Mouse (Mus musculus) kidney, adult 2 months (tissue): ENCODE data around the gene Tuba1c. TPM values are rescaled to one million over a fixed set of nuclear protein-coding genes. Genes with fewer than 3 reads are reported as not detected.

ENCODE experiments used
- DNase-seq: peaks from one replicate; pipeline ENCODE4 v3.0.0; 2021
- H3K27ac ChIP-seq: fragments of 200-500 bp; 2 replicates; pipeline ENCODE4 v1.5.1; 2012; ENCODE audit warnings: low read depth, low read length, control low read depth, inconsistent platforms; ENCODE audit not compliant: insufficient read depth
- H3K27me3 ChIP-seq: fragments of 200-500 bp; replicated peaks from 2 replicates; pipeline ENCODE4 v1.6.1; 2012; ENCODE audit warnings: mild to moderate bottlenecking, moderate library complexity, low read length, inconsistent platforms; ENCODE audit not compliant: control insufficient read depth, insufficient read depth
- H3K36me3 ChIP-seq: fragments of 200-500 bp; 2 replicates; pipeline ENCODE4 v1.6.1; 2012; ENCODE audit warnings: mild to moderate bottlenecking, moderate library complexity, low read length, inconsistent platforms; ENCODE audit not compliant: control insufficient read depth, insufficient read depth
- H3K4me1 ChIP-seq: fragments of 200-500 bp; 2 replicates; pipeline ENCODE4 v1.6.1; 2011; ENCODE audit warnings: low read length; ENCODE audit not compliant: control insufficient read depth, insufficient read depth
- H3K4me3 ChIP-seq: fragments of 200-500 bp; 2 replicates; pipeline ENCODE4 v1.5.1; 2011; ENCODE audit warnings: mild to moderate bottlenecking, low read depth, low read length, control low read depth; ENCODE audit not compliant: insufficient read depth
- CTCF ChIP-seq: fragments of 200-500 bp; conservative IDR thresholded peaks from 2 replicates; pipeline ENCODE4 v1.5.1; 2011; ENCODE audit warnings: low read depth, mild to moderate bottlenecking, control low read depth, low read length, moderate library complexity, mixed read lengths; ENCODE audit not compliant: insufficient read depth, insufficient read length
- POLR2A ChIP-seq: fragments of 200-500 bp; IDR thresholded peaks from one replicate; pipeline ENCODE4 v1.6.1; 2011; ENCODE audit warnings: low read depth, low read length, control low read depth
- WGBS: fragments of 180-500 bp; shearing (Covaris S2); methylation state at CpG from one replicate; pipeline ENCODE4 v1.1.7; 2018; 5-methylcytosine and 5-hydroxymethylcytosine counted together
- polyA plus RNA-seq: library from polyadenylated mRNA; depleted of rRNA; stranded (reverse); fragments of >200 nt; gene quantifications from 2 replicates; pipeline ENCODE4 v1.2.3, GENCODE M21; 2012; rRNA removed

Gene Tuba1c
- 128 and 146 TPM in 2 replicates for polyA plus RNA-seq

DNA sequence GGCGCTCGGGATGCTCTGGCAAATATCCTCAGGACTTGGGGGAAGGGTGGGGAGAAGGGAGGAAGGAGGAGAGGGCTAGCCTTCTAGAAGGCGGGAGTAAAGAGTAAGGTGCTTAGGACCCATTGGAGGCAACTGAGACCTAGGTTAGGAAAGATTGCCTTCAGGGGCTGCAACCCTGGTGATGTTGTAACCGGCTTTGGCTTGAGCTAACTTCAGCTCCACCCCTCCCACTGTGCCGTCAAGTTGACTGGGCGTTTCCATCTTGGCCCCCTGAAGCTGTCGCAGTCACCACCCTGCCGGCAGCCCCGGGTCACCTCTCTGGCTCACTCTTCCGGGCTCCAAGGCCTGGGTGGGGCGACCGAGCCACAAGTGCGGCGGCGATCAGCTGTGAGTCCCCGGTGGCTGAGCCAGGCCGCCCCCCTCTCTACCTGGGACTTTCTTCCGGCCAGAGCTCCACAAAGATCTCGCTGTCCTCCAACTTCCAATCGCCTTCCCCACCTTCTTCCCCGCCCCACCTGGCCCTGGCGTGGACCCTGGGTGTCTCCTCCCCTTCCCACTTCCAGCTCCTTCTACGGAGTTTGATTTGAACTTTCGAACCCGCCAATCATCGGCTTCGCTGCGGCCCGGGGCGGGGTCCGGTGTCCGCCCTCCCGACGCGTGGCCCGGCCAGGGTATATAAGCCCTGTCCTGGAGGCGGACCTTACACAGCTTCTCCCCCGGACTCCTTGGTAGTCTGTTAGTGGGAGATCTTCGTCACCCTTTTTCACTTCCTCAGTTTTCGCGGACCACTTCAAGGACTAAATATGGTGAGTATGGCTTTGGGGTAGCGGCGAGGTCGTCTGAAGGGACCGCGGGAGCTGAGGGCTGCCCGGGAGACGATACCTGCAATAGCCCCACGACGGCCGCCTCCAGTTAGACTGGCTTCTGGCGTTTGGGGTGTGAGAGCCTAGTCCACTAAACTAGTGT is at the start of gene Tuba1c:
Tuba1c (plus strand) TSS at position 273 of the 966 bp plus-strand sequence.
- DNase-seq, result peak; percentile 98
- peaks cover 29% of the 10 kb centered on the region; the same call in 1 of the 2 replicates for H3K4me1 ChIP-seq
- peak within 1 kb of the TSS; percentile 89 for H3K27ac ChIP-seq
- H3K4me3 ChIP-seq, result peak within 1 kb of the TSS; percentile 73
- peaks cover 2% of the 10 kb centered on the region; the same call in 1 of the 2 replicates for H3K36me3 ChIP-seq
- peak; percentile 85 for TF ChIP-seq POLR2A
- no peak for TF ChIP-seq CTCF
- H3K27me3 ChIP-seq, result no peaks in the 10 kb centered on the region
- 1% methylated on average over 52 of the region's 52 CpGs for WGBS

DNA sequence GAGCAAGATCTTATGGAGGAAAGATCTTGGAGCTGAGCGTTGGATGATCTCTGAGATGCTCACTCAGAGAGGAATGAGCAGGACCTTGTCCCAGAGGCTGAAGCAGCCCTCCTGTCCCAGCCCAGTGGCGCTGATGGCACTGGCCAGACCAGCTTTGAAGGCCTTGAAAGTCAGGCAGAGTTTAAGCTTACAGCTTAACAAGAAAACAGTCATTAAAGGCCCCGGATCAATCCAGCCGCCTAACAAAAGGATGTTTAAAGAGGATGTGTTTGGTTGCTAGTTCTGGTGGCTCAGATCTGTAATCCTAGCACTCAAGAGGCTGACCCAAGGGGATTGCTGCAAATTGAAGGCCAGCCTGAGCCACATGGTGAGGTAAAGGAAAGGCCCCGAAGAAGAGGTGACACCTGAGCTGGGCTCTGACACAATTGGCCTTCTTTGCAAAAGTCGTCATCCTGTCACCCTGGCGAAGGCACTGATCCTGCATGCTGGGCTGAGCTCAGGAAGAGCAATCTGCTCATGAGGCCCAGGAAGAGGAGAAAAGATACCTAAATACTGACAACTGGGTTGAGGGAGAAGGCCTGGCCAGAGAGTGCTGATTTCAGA is 49.6 kb upstream of the Tuba1c start:
- Histone ChIP-seq H3K4me3 (no peak overlapping the region), H3K27ac (no peak overlapping the region), H3K27me3 (no peaks in the 10 kb centered on the region), H3K4me1 (peaks cover 8% of the 10 kb centered on the region; the same call in 1 of the 2 replicates), H3K36me3 (no peaks in the 10 kb centered on the region)
- no peak for DNase-seq
- TF ChIP-seq POLR2A (no peak), CTCF (no peak)
- WGBS, result 76% methylated on average over 7 of the region's 7 CpGs

DNA sequence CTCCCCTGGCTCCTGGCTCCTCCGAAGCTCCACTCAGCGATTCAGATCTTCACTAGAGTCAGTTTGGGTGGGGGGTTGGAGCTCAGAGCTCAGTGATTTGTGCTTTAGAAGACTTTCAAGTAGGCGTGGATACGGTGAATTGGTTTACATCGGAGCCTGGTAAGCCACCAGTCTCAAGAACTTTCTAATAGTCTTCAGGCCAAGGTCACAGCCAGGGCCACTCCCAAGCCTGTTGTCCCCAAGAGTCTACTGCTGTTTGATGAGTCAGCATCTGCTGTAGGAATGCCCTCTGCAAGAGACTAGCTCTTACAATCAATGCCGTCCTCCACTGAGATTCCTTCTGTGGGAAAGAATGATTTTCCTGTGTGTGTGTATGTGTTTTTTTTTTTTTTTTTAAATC is 47.6 kb upstream of the Tuba1c start:
- TF ChIP-seq POLR2A (no peak), CTCF (no peak)
- H3K27me3 ChIP-seq, result no peaks in the 10 kb centered on the region
- H3K4me1 ChIP-seq, result peaks cover 8% of the 10 kb centered on the region; the same call in 1 of the 2 replicates
- no peak overlapping the region for H3K4me3 ChIP-seq
- WGBS, result 87% methylated on average over 6 of the region's 6 CpGs
- no peak overlapping the region for H3K27ac ChIP-seq
- H3K36me3 ChIP-seq, result no peaks in the 10 kb centered on the region
- no peak for DNase-seq

DNA sequence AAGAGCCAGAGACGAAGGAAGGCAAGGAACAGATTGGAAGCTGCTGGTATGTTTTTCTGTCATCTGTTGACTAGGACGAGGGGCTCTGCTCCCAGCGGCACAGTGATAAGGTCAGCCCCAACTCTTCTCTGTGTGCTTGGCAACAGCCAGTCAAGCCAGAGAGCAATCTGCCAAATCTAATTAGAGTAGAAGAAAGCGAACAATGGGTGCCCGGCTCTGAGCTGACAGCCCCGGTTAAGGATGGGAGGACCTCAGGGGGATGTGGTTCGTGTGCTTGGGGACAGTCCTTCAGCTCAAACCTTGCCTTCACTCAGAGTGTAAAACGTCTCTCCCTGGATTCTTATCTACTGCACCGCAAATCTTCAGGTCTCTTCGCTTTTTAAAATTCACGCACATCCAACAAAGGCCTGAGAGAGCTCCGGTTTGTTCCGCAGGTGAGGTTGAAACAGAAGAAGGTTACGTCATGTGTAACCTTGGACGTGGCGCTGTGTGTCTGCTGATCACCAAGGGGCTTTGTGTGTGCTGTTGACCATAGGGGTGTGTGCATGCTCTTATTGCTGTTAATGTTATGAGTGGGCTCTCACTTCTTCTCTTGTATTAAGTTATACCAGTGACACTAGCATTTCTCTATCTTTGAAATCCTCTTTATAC is 46.1 kb upstream of the Tuba1c start:
- Histone ChIP-seq H3K36me3 (no peaks in the 10 kb centered on the region), H3K4me3 (no peak overlapping the region), H3K27ac (no peak overlapping the region), H3K4me1 (no peaks in the 10 kb centered on the region), H3K27me3 (no peaks in the 10 kb centered on the region)
- TF ChIP-seq CTCF, result no peak
- TF ChIP-seq POLR2A, result no peak
- 83% methylated on average over 16 of the region's 16 CpGs for WGBS
- DNase-seq, result no peak

DNA sequence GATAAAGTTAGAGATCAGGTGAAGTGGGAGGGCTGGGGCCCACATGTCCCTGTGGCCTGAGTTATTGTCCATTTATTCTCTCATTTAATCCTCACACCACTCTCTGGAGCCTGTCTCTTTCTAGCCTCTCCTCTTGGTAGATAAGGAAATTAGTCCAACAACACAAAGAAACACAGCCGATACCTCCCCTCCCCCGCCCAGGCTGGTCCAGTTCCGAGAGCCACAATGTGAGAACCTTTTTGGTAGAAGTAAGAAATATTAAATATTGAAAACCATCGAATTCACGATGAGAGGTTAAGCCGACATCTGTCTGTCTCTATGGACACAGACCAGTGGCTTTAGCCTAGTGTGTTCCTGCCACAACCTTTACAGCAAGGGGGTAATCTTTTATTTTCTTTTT is 45.0 kb upstream of the Tuba1c start:
- TF ChIP-seq CTCF, result no peak
- no peak for TF ChIP-seq POLR2A
- 70% methylated on average over 6 of the region's 6 CpGs for WGBS
- Histone ChIP-seq H3K27me3 (no peaks in the 10 kb centered on the region), H3K4me1 (no peaks in the 10 kb centered on the region), H3K4me3 (no peak overlapping the region), H3K36me3 (no peaks in the 10 kb centered on the region), H3K27ac (0 out of 2 replicates have a peak overlapping the region, but pooled peaks have one; percentile 2)
- DNase-seq, result no peak

DNA sequence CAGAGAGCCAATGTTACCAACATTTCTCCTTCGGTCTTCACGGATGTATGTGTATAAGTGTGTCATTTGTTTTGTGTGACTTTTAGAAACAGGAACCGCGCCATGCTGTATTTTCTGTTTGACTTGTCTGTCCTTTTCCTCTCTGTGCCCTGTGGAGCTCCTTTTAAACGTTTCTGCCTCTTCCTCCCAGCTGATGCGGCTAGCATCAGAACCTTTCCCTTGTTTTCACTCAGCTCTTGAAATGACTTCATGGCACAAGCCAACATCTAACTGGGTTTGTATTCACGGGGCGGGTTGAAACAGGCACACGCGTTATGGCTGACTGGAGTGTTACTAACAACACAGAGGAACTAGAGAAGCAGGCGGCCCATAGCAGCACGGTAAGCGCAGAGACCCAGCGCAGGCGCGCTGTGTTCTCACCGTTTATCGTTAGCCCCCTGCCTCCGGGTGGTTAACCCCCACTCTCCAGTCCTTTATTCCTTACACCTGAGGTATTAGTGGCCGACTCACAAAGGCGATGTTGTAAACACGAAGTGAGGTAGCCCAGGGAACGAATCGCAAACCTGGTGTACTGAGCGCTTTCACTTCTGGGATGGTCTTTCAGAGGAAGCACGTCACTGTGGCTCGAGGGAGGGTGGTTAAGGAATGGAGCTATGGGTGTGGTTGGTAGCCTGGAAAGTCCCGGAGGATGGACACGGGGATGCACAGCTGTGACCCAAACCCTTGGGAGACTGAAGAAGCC is 44.3 kb upstream of the Tuba1c start:
- peak; percentile 90 for DNase-seq
- WGBS, result 1% methylated on average over 29 of the region's 29 CpGs
- TF ChIP-seq CTCF, result no peak
- peak; percentile 31 for TF ChIP-seq POLR2A
- peak overlapping the region; percentile 60 for H3K4me3 ChIP-seq
- H3K27me3 ChIP-seq, result no peaks in the 10 kb centered on the region
- no peaks in the 10 kb centered on the region for H3K36me3 ChIP-seq
- peak overlapping the region; percentile 87 for H3K27ac ChIP-seq
- H3K4me1 ChIP-seq, result no peaks in the 10 kb centered on the region
